15 mouse cellular contexts compared by ENCODE assay signal in the genomic region with DNA sequence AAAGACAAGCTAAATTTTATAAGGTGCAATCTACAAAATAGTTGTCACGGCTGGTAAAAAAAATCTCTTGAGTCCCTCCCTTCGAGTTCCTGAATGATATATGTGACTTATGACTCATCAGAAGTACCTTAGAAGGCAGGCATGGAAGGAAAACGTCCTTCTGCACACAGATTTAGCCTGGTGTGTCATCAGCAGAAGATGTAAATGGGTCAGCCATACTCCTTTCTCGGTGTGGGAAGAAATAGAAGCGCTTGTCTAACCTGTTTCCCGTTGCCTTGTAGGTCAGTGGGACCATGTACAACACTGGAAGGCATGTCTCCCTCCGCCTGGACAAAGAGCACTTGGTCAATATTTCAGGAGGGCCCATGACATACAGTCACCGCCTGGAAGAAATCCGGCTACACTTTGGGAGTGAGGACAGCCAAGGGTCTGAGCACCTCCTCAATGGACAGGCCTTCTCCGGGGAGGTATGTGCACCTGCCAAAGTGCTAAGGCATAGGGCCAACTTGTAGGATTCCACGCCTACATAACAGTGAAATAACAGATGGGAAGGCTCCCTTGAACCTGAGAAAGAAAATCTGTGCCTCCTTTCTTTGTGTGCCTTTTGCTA.
DNase-seq lines count a peak whose midpoint lies in the region; ATAC-seq lines count a peak whose summit lies in the region.
"Had no signal": no experiment of that assay in that cellular context is flagged by ENCODE, and none has a peak within 500 bp of the region (broad histone marks: within the 10 kb centered on the region; RNA-seq: fewer than 3 reads in every experiment).

No protein-coding gene starts in this region.

- ATAC-seq in erythroblast, adult 5-6 weeks (replicated peaks; ENCODE audit: low FRiP score, poor library complexity, severe bottlenecking): no peak
- ATAC-seq: forebrain, postnatal 0 days; inflammation-experienced regulatory T-cells, adult 6 months had no signal

- peak; percentile 32 to 48 for DNase-seq in frontal cortex, postnatal 36 days (ENCODE audit: low spot score in 2 of 2)
- DNase-seq in frontal cortex, postnatal 25 days (ENCODE audit: low spot score in 2 of 2): no peak
- DNase-seq in right cerebral cortex, adult 2 months (ENCODE audit: low spot score in 2 of 2): peak; percentile 31 to 40
- DNase-seq in right cerebral cortex, postnatal 4 days: no peak
- peak; percentile 96 for DNase-seq in cerebellum, adult 9-11 months
- peak; percentile 72 for DNase-seq in telencephalon, adult 2 months (ENCODE audit: low read depth, low spot score)
- no peak for DNase-seq in T-cell, adult 2 months (ENCODE audit: low spot score)
- DNase-seq: adrenal gland, postnatal 36 days; forebrain, postnatal 0 days; gastrocnemius, postnatal 36 days; heart, postnatal 10 days; kidney, adult 8-10 months; kidney, postnatal 14 days had no signal

Comparison
In these comparisons a context has a peak if more than half of its experiments do, and no peak if none do; other contexts are left out.
1. DNase-seq: peak in frontal cortex, postnatal 36 days (2 of 2), right cerebral cortex, adult 2 months (2 of 2), cerebellum, adult 9-11 months (single experiment) and telencephalon, adult 2 months (single experiment); none in frontal cortex, postnatal 25 days (0 of 2), right cerebral cortex, postnatal 4 days (single experiment) and T-cell, adult 2 months (single experiment).